Mouse (Mus musculus) kidney, adult 8-10 months (tissue): ENCODE measurements at regions not wholly inside any gene's neighbourhood (a gene's known extent, or its start where the extent isn't known, plus 50 kb on each side); places are given as distances from the start of the nearest gene placed in this dataset.
"Not testable (repeated sequence)": the region's sequence is repeated elsewhere in the genome, so short reads cannot be mapped to it uniquely, and the experiment has no call there.

ENCODE experiments used
- DNase-seq, 2 experiments: peaks; one replicate each; pipeline ENCODE4 v3.0.0; 2022

DNA sequence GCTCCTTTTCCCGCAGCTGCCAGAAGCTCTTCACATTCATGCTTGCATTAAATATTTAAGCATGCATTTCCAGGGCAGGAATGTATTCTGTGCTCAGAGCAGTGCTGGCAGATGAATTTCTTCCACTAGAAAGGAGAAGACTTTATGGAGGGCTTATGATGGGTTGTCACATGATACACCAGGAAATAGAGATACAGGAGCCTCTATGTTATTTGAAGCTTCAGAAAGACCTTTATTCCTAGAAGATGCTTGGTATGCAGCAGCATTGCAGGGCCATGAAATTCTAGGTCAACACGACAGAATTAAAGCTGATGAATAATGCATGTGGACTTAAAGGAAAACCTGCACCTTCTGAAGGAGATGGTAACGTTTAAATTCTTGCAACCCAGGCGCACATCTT is 212.1 kb downstream of the Adgrg6 start:
- no peak for DNase-seq

DNA sequence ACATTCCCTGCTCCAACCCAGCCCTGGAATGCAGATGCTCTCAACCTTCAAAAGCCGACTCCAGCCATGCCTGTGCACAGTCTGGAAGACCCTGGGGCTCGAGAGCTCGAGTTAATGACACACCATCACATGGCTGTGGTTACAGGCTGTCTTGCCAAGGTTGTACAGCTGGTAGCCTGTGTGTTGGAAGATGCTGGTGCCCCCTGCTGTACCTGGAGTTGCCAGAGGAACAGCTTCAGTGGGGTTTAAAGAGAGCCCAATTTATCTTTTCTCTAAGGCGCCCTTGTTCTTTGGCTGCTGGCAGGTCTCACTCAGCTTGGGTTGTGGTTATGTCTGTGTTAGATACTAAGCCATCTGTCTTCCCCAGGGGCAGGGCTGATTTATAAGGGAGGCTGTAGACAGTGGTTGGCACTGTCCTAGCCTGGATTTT is 212.8 kb downstream of the Adgrg6 start:
- peak in 1 of 2 experiments; percentile 37 for DNase-seq

DNA sequence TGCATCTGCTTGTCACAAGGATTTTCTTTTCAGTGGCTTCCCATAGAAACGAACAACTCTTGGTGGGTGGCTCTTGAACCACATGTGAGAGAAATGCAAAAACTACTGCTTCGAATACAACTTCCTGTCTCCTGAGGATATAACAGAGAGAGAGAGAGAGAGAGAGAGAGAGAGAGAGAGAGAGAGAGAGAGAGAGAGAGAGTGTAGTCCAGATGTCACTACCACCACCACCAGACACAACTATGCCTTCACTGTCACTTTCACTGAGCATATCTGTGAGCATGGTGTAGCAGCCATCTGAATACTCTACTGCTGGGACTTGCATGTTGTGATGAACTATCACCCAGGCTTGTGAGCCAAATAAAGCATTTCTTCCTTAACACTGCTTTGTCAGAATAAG is 216.6 kb downstream of the Adgrg6 start:
- no peak for DNase-seq

DNA sequence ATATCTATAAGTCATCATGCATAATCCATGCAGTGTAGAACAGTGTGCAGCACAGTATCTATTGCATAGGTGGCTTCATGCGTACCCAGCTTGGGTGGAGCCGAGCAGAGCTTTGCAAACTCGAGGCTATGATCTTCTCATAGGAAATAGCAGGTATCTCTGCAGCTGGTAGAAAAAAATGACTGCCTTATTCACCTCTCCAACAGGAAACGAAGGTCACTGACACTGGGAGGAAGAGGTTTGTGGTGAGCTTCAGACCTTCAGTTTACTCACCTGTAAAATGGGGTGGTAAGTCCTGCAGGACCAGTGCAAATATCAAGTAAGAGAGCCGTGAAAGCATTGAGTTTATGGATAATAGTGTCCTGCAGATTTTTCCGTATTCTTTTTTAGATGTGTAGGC is 219.2 kb downstream of the Adgrg6 start:
- DNase-seq, result no peak

DNA sequence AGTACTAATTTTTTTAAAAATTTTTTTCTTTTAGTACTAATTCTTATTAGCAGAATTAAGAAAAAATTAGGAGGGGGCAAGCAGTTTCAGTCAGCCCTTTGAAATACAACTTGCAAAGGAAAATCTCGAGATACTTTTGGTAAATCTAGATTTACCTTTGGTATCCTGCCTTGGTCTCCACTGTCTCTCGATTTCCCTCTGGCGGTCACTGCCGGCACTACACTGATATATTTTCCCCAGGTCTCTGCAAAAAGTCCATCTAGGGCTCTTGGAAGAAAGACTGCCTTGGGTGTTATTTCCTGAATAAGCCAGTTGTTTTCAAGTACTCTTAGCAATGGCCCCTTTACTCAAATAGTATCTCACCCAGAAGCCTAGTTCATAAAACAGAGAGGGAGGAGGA is 224.0 kb downstream of the Adgrg6 start:
- peak; percentile 46 to 80 for DNase-seq

DNA sequence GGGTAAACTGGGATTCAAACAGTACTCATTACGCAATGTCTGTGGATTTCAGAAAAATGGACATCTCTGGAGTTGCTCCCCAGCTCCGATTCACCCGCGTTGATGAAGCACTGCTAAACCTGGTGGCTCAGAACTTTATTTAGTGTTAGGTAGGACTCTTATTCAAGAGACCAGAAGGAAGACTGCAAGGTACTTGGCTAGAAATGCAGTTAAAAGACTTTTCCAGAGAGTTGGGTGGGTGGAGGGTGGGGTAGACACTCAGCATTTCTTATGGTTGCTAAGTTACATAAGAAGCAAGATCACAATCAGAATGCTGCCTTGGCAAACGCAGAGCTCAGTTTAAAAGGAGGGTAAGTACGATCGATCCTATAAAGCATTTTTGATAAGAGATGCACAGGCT is 230.2 kb downstream of the Adgrg6 start:
- DNase-seq, result no peak

DNA sequence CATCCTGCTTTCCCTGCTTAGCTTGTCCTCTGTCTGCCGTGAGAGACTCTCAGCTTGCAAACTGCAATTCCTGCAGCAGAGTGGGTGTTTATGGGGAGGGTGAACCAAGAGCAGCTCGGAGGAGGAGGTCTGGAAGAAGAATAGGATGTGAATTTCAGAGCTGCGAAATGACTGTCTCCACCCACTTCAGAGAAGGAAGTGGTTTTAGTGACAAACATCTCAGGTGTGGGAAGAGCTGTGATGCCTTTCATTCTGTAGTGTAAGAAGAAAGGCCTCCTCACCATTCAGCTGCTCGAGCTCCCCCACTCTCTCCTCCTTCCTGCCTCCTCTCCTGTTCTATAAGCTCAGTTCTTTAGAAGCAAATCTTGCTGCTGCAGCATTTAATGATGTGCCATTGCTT is 230.9 kb downstream of the Adgrg6 start:
- no peak for DNase-seq

DNA sequence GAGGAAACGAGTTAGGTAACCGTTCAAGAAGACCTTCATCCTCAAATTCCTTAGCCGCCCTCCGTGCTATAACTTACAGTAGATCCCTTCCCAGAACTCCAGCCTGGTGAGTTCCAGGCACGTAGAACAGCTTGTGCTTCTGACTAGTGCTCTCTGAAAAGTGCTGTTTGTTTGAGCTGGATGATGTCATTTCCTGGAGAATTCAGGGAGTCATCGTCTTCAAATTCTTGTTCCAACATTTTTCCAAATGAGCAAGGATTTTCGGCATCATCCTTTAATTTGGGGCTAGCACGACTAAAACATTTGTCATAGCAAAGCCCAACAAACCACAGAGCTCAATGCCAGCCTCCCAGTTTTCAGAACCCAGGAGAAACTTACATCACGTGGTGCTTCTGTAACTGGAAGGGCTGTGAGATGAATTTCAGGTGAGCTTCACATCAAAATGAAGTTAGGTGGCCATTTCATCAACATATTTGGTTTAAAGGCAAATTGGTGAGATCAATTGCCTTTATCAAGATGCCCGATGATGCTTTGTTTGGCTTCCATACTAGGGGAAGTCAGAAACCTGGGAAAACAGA is 231.4 kb downstream of the Adgrg6 start:
- no peak for DNase-seq

DNA sequence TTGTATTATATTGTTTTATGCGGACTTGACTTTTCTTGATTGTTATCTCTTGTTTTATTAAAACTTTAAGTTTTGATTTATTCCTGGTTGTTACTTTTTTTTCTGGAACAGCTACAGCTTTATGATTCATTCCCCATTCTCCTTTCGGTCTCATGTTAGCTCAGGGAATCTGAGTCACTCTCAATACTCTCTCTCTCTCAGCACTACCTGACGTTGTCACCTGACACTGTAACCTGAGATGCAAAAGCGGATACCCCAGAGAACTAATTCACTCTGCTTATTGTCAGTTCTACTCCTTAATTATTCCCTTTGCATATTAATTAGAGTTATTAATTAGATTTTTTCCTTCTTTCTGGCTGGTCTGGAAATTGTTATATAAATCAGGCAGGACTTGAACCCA is 232.5 kb downstream of the Adgrg6 start:
- no peak for DNase-seq

DNA sequence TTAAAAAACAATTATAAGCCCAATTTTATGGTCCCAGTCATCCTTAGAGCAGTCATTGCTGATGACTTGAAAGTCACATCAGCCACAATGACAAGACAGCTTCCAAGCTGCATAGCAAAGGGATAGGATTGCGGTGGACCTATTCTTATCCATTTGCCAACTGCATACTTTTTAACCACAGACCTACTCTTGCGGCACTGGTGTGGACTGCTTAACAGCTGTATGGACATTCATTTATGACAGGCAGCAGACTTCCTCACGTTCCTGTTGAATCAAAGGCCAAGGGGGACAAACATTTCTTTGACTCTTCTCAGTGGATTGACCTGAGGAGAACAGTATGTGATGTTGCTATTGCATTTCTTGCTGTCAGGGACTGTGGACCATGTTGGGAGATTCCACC is 233.5 kb downstream of the Adgrg6 start:
- no peak for DNase-seq

DNA sequence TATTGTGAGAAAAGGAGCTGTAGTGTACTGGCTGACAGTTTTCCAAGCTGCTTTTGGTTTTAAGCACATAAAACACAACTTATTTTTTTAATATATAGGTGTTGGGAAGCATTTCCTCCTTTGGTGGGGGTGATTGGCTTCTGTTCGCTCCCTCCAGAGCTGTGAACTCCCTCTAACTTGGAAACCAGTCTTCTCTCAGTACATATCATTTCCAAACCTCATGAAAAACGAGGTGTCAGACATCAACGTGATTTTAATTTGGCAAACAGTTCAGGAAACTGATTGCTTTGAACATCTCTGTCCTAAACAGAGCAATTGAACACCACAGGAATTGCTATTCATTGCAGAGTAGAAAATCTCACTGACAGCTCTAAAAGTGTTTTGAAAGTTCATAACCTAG is 238.6 kb downstream of the Adgrg6 start:
- DNase-seq, result no peak

DNA sequence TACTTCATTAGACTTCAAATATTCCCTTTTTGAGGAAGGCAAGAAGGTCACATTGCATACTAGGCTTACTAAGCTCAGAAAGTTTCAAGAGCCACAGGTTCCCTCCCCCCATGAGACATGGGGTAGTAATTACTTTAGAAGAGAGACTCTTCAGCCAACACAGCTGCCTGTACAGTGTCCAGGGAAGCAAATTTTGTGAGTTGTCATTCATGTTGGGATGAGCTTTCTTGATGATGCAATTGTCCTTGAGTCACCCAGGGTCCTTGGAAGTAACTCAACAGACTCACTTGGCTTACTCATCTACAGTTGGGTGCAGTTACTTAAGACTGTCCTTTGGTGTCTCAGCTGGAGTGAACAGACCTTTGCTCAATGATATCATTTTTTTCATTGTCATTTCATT is 242.0 kb downstream of the Adgrg6 start:
- DNase-seq, result no peak

DNA sequence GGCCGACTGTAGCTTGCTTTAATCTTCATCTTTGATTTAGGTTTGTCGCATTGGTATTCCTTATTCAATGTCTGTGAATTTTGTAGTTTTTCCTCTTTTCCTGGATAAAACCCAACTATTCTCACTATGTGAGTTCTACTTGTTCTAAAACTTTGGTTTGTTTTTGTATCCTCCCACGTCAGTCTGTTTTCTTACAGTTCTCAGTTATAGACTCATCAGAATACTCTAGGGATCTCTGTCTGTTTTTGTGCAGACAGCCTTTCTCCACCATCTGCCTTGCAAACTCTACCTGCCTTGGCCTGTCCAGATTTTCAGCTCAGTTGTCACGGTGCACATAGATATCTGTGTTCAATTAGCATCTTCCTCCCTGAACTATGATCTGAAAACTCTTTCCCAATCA is 249.3 kb downstream of the Adgrg6 start:
- no peak for DNase-seq

DNA sequence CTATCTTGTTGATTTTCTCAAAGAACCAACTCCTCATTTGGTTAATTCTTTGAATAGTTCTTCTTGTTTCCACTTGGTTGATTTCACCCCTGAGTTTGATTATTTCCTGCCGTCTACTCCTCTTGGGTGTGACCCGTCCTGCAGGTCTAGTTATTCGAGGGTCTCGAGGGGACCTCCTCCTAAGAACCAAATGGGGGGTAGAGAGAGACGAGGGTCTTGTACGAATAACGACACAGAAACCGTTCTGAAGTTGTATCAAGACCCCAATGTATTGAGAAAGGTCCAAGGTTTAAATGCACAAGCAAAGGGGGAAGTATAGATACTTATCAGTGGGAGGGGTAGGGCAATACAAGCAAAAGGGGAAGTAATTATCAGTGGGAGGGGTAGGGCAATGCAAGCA is 252.8 kb downstream of the Adgrg6 start:
- DNase-seq, result not testable (repeated sequence)

DNA sequence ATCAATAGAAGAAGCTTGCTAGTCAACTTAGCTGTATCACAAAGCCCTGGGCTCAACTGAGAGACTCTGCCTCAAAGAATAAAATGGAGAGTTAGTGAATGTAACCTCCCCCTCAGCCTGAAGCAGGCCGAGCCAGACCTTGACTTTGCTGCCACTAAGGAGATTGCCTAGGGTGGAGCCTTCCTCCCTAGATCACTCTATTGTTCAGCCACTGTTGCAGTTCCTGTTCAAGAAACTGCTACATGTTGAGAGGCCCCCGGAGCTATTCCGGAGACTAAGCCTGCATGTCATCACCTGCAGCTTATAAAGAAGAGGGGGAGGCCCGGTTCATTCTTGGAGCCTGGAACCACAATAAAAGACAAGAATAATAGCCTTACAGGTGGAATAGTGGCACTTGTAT is 257.9 kb downstream of the Adgrg6 start:
- no peak for DNase-seq

DNA sequence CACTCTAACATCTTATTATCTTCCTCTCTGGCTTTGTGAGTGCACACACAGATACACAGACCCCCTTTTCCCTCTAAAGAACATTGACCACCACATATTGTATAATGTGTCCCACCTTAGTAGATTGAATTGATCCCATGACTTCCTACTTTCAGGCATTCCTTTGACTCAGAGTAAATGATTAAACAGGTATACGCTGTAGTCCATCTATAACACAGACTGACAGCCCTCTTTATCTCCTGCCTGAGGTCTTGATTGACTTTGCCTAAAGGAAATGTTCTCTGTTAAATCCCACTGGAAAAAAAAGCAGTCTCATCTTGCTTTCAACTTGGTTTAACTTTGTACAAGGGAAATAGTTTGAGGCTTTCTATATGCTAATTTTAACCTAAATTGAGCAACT is 268.8 kb downstream of the Adgrg6 start:
- DNase-seq, result no peak

DNA sequence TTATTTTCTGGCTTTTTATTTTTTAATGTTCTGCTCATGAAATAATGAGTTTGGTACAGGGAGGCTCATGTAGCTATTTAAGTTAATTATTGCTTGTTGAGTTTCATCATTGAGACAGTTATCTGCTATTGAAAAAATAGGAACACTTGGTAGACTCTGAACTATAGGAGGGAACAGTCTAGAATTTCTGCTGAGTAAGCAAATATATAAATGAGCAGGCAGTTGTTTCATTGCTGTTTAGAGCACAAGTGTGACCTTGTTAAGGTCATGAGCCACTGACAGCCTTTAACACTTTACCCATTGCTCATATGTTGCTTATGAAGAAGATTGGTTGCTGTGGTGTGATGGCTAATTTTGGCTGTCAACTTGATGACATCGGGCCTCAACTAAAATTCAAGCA is 270.0 kb downstream of the Adgrg6 start:
- no peak for DNase-seq

DNA sequence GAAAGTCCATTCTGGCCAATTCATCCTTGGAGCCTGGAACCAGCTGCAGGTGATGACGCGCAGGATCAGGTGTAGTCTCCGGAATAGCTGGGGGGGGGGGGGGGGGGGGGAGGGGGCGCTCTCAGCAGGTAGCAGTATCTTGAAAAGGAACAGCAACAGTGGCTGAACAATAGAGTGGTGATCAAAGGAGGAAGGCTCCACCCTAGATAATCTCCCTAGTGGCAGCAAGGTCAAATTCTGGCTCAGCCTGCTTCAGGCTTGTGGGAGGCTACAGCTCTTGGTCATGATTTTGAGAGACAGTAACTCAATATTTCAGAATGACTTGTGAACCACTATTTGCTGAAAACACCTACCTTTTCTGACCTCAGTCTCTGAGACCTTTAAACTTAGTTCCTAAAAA is 275.5 kb downstream of the Adgrg6 start:
- DNase-seq, result no peak

DNA sequence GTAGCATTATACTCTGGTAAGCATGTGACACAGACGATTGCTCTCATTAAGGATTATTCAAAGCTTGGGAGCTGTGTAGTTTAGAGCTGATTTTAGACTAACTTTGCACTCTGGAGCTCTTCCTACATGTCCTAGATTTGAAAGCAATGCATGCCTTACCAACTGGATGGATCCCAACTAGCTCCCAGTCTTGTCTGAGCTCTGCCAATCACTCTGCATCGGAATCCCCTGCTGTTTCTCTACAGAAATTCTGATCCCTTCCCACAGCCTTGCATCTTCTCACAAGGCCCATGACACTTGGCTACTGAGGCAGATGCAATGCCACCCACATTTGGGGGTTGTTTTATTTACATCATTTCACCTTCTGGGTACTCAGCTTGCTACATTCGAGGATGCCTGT is 277.8 kb downstream of the Adgrg6 start:
- DNase-seq, result no peak

DNA sequence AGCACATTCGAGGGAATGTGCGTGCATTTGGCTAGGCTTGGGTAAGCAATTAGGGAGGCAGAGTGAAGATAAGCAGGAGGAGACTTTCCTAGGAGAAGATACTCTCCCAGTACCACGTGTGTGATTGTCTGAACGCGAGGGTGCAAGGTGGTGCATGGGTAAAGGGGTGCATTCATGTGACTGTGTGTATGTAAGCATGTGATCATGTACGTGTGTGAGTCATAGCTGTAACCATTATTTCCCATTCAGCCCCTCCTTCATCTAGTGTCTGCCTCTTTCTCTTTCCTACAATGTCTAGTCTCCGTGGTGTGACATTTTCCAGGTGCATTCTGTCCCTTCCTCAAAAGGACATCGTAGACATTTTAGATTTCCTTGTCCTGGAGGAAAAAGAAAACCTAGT is 273.8 kb downstream of the Hivep2 start:
- no peak for DNase-seq

DNA sequence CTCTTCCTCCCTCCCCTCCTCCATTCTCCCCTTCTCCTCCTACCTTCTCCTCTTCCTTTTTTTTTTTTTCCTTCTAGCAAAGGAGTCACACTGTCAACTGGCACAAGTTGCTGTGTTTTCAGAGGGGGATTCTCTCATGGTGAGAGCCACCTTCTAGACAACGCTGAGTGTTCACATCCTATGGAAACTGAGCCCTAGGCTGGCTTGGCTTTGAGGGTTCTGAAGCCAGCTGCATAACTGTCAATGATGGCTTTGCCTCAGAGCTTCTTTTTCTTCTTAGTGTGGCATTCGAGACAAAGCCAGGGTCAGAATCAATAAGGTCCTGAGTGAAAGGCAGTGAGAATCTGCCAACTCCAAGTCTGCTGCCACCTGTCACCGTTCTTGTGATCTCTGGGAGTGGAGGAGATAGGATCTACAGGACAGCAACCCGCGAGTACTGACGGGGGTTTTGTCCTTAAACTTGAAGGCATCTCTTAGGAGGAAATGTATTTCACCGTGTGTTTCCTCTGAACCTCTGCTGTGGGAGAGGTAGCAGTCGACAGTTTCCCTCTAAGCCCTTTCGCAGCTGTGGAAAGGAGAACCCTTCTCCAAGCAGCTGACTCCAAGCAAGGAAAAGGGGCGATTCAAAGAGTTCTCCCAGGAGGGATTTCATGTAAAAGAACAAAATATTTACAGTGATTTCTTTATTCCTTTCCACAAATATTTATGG is 269.2 kb downstream of the Hivep2 start:
- no peak for DNase-seq

DNA sequence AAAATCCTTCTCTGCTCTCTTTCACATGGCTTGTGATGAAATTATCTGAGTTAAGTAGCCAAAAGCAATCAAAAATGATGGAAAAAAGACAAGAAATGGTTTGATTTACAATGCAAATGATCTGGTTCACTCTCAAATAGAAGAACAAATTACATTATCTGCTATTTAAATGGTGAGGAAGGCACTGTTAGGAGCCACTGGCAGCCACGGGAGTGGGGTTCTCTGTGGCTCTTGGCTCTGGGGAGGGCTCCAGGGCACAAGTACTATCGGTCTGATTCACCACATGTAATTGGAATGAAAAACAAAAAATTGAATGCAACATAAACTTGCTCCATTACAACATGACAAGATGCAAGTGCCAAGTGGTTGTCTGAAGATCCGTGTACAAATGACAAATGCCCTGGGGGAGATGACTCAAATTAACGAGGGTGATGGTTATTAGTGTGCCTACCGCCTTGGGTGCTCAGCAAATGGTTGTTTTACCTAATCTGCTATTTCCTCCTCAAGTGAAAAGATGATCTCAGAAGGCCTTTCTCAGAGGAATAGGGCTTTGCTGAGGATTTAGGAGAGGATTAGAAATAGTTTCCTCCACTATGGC is 268.2 kb downstream of the Hivep2 start:
- DNase-seq, result no peak

DNA sequence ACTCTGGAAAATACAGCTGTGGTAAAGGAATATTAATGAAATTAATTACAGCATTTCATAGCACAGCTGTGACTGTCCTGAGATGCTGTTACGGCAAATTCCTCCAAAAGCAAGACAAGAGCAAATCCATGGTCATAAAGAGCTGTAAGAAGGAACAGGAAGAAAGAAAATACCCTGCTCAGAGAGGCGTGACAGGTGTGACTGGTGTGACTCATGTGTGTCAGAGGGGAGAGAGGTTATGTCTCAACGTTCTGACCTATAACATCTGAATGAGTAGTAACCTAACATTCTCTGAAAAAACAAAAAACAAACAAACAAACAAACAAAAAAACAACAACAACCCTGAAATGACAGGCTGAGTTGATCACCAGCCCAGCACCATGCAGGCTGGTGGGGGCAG is 267.5 kb downstream of the Hivep2 start:
- no peak for DNase-seq

DNA sequence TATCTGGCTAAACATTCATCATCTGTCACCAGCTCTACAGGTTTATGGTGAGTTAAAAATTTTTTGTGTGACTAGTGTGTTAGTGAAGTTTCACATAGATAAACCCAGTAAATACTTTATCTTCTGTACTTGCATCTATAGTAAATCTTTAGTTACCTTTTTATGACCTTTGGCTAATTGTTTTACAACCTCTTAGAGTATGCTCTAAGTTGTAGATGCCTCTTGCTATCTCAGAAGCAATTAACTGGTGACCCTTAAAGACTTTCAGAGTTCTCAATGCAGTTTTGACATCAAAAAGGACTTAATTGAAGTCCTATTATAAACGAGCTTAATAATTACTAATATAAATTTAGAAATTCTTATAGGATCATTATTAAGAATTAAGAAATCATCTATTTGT is 265.6 kb downstream of the Hivep2 start:
- no peak for DNase-seq

DNA sequence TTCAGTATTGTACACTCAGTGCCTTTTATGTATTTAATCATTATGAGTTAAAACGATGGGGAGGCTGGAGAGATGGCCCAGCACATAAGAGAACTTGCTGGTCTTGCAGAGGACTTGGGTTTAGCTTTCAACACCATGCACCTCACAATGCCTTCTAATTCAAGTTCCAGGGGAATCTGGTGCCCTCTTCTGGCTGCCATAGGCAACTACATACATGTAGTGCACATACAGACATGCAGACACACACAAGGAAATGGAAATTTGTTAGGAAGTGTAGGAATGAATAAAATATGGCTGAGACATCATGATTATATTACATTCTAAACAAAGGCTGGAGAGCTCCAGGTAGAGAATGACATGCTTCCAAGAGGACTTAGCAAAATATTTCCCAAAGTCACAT is 251.4 kb downstream of the Hivep2 start:
- DNase-seq, result no peak
